Mouse (Mus musculus): Measurements from ENCODE around the gene Zfp568. TPM values are rescaled to one million over a fixed set of nuclear protein-coding genes. Genes with fewer than 3 reads are reported as not detected.

The Zfp568 gene
- total and polyA plus RNA-seq, 2 experiments from 2014 or later, result 2.5 to 8.2 TPM

DNA sequence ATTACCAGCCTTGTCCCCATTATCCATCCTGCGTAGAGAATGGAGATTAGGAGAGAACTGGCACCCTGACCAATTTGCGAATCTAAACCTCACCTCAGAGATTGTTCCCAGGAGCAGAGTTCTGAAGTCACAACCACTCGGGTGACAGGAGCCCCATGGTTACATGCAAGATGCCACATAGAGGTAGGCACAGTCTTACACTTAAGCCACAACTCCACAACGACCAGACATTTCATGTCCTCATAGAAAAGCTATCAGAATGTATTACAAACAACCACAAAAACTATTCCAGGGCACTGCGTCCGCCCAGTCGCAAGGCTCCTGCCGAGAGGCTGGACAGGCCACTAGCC lies 440 bp upstream of the Zfp568 start:
- H3K27me3 ChIP-seq (ENCODE audit: insufficient read depth, low read length), result no peaks in the 10 kb centered on the region
- 0 out of 2 replicates have a peak, but pooled peaks cover 2% of the 10 kb centered on the region for H3K36me3 ChIP-seq (ENCODE audit: insufficient read depth, low read length)
- ATAC-seq (ENCODE audit: low FRiP score), result no peak; the same call in 1 of the 2 replicates
- H3K9ac ChIP-seq (replicated peaks; ENCODE audit: low read length, poor library complexity, severe bottlenecking), result peak overlapping the region; percentile 83
- peaks cover 12% of the 10 kb centered on the region; the same call in 1 of the 2 replicates for H3K4me1 ChIP-seq (ENCODE audit: insufficient read depth, low read length)
- no peak for DNase-seq (ENCODE audit: low spot score)
- H3K4me3 ChIP-seq (ENCODE audit: low read depth, low read length), result peak overlapping the region; percentile 94
- peak overlapping the region; percentile 82 for H3K27ac ChIP-seq (ENCODE audit: low read depth, low read length)
- peak overlapping the region; percentile 70 for H3K4me2 ChIP-seq (ENCODE audit: low read depth, low read length, poor library complexity, severe bottlenecking)
- under 1% methylated on average over 8 of the region's 8 CpGs for WGBS
- H3K9me3 ChIP-seq (ENCODE audit: low read length), result no peaks in the 10 kb centered on the region
- TF ChIP-seq CTCF (IDR thresholded peaks at IDR 0.05), result no peak

GRCm38 (mm10) chr7:29986101-29986500 lies 2.3 kb downstream of the Zfp568 start:
- no peak for ATAC-seq (ENCODE audit: low FRiP score)
- H3K4me3 ChIP-seq (ENCODE audit: low read depth, low read length), result no peak overlapping the region
- 92% methylated on average over 8 of the region's 8 CpGs for WGBS

GRCm38 (mm10) chr7:29987551-29987950 lies 3.8 kb downstream of the Zfp568 start:
- Histone ChIP-seq H3K27me3 (ENCODE audit: insufficient read depth, low read length) (no peaks in the 10 kb centered on the region), H3K36me3 (ENCODE audit: insufficient read depth, low read length) (peaks cover 17% of the 10 kb centered on the region), H3K27ac (ENCODE audit: low read depth, low read length) (no peak overlapping the region), H3K9ac (replicated peaks; ENCODE audit: low read length, poor library complexity, severe bottlenecking) (no peak overlapping the region), H3K4me2 (ENCODE audit: low read depth, low read length, poor library complexity, severe bottlenecking) (no peak overlapping the region), H3K4me1 (ENCODE audit: insufficient read depth, low read length) (peaks cover 11% of the 10 kb centered on the region; the same call in 1 of the 2 replicates), H3K4me3 (ENCODE audit: low read depth, low read length) (no peak overlapping the region), H3K9me3 (ENCODE audit: low read length) (no peaks in the 10 kb centered on the region)
- 97% methylated on average over 5 of the region's 5 CpGs for WGBS
- TF ChIP-seq CTCF (IDR thresholded peaks at IDR 0.05), result no peak
- no peak for ATAC-seq (ENCODE audit: low FRiP score)
- no peak for DNase-seq (ENCODE audit: low spot score)

More at GRCm38 (mm10) chr7:29986101-29986500, 2.3 kb downstream of the Zfp568 start:
- H3K36me3 ChIP-seq (ENCODE audit: insufficient read depth, low read length), result peaks cover 10% of the 10 kb centered on the region
- no peak overlapping the region for H3K27ac ChIP-seq (ENCODE audit: low read depth, low read length)
- H3K4me2 ChIP-seq (ENCODE audit: low read depth, low read length, poor library complexity, severe bottlenecking), result no peak overlapping the region
- DNase-seq (ENCODE audit: low spot score), result no peak
- TF ChIP-seq CTCF (IDR thresholded peaks at IDR 0.05), result no peak
- H3K4me1 ChIP-seq (ENCODE audit: insufficient read depth, low read length), result peaks cover 12% of the 10 kb centered on the region; the same call in 1 of the 2 replicates
- H3K27me3 ChIP-seq (ENCODE audit: insufficient read depth, low read length), result no peaks in the 10 kb centered on the region
- H3K9me3 ChIP-seq (ENCODE audit: low read length), result no peaks in the 10 kb centered on the region
- no peak overlapping the region for H3K9ac ChIP-seq (replicated peaks; ENCODE audit: low read length, poor library complexity, severe bottlenecking)

DNA sequence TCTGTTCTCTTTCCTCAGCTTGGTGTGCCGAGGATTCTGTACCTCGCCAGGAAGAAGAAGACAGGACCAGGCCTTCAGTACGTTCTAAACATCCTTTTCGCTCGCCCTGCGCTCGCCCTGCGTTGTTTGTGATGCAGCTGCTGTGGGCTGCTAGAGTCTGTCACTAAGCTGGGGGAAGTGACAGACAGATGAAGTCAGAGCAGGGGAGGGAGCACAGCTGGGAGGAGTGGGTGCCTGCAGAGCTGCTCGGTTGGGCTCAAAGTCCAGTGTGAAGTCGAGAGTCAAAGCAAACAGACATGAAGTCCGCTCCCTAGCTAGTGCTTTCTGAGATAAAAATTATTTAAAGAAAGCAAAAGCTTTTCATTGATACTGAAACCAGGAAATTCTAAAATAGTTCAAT lies 5.3 kb downstream of the Zfp568 start:
- Histone ChIP-seq H3K27ac (ENCODE audit: low read depth, low read length) (no peak overlapping the region), H3K4me3 (ENCODE audit: low read depth, low read length) (no peak overlapping the region), H3K36me3 (ENCODE audit: insufficient read depth, low read length) (peaks cover 24% of the 10 kb centered on the region), H3K9ac (replicated peaks; ENCODE audit: low read length, poor library complexity, severe bottlenecking) (no peak overlapping the region), H3K9me3 (ENCODE audit: low read length) (no peaks in the 10 kb centered on the region), H3K27me3 (ENCODE audit: insufficient read depth, low read length) (no peaks in the 10 kb centered on the region), H3K4me1 (ENCODE audit: insufficient read depth, low read length) (peaks cover 4% of the 10 kb centered on the region; the same call in 1 of the 2 replicates), H3K4me2 (ENCODE audit: low read depth, low read length, poor library complexity, severe bottlenecking) (no peak overlapping the region)
- ATAC-seq (ENCODE audit: low FRiP score), result no peak
- 92% methylated on average over 11 of the region's 11 CpGs for WGBS
- DNase-seq (ENCODE audit: low spot score), result no peak
- no peak for TF ChIP-seq CTCF (IDR thresholded peaks at IDR 0.05)

GRCm38 (mm10) chr7:29992698-29993097 lies 8.9 kb downstream of the Zfp568 start:
- ATAC-seq (ENCODE audit: low FRiP score) (no peak), DNase-seq (ENCODE audit: low spot score) (no peak)
- TF ChIP-seq CTCF (IDR thresholded peaks at IDR 0.05), result no peak
- H3K9me3 ChIP-seq (ENCODE audit: low read length), result no peaks in the 10 kb centered on the region
- H3K9ac ChIP-seq (replicated peaks; ENCODE audit: low read length, poor library complexity, severe bottlenecking), result no peak overlapping the region
- H3K4me3 ChIP-seq (ENCODE audit: low read depth, low read length), result no peak overlapping the region
- no peaks in the 10 kb centered on the region for H3K4me1 ChIP-seq (ENCODE audit: insufficient read depth, low read length)
- H3K27ac ChIP-seq (ENCODE audit: low read depth, low read length), result no peak overlapping the region
- 97% methylated on average over 8 of the region's 8 CpGs for WGBS
- peaks cover 30% of the 10 kb centered on the region for H3K36me3 ChIP-seq (ENCODE audit: insufficient read depth, low read length)
- no peaks in the 10 kb centered on the region for H3K27me3 ChIP-seq (ENCODE audit: insufficient read depth, low read length)
- H3K4me2 ChIP-seq (ENCODE audit: low read depth, low read length, poor library complexity, severe bottlenecking), result no peak overlapping the region

- Histone ChIP-seq H3K27me3 (ENCODE audit: insufficient read depth, low read length) (no peaks in the 10 kb centered on the region), H3K9ac (replicated peaks; ENCODE audit: low read length, poor library complexity, severe bottlenecking) (no peak overlapping the region), H3K27ac (ENCODE audit: low read depth, low read length) (no peak overlapping the region), H3K9me3 (ENCODE audit: low read length) (no peaks in the 10 kb centered on the region), H3K4me3 (ENCODE audit: low read depth, low read length) (no peak overlapping the region), H3K4me2 (ENCODE audit: low read depth, low read length, poor library complexity, severe bottlenecking) (no peak overlapping the region), H3K36me3 (ENCODE audit: insufficient read depth, low read length) (peaks cover 34% of the 10 kb centered on the region), H3K4me1 (ENCODE audit: insufficient read depth, low read length) (no peaks in the 10 kb centered on the region)
- ATAC-seq (ENCODE audit: low FRiP score) (no peak), DNase-seq (ENCODE audit: low spot score) (no peak)
- TF ChIP-seq CTCF (IDR thresholded peaks at IDR 0.05), result no peak
- WGBS, result 91% methylated on average over 9 of the region's 9 CpGs
Observed at GRCm38 (mm10) chr7:29993340-29993739, 9.6 kb downstream of the Zfp568 start.
